Mouse (Mus musculus): Measurements from ENCODE around the gene Nectin3. TPM values are rescaled to one million over a fixed set of nuclear protein-coding genes. Genes with fewer than 3 reads are reported as not detected.
A peak's percentile ranks its signal among the peaks of the same experiment; 100 is the strongest.

The Nectin3 gene
- total and polyA plus RNA-seq, 2 experiments from 2014 or later: 29.4 to 38.4 TPM

- no peaks in the 10 kb centered on the region for H3K9me3 ChIP-seq (ENCODE audit: low read length)
- no peaks in the 10 kb centered on the region for H3K27me3 ChIP-seq (ENCODE audit: insufficient read depth, low read length)
- ATAC-seq (peak; percentile 34), DNase-seq (ENCODE audit: low spot score) (peak; percentile 66)
- no peaks in the 10 kb centered on the region for H3K36me3 ChIP-seq (ENCODE audit: insufficient read depth, low read length)
- peak overlapping the region; percentile 89 for H3K9ac ChIP-seq (replicated peaks; ENCODE audit: low read length)
- H3K4me1 ChIP-seq (ENCODE audit: insufficient read depth, low read length): peaks cover 5% of the 10 kb centered on the region; the same call in 1 of the 2 replicates
- no peak for TF ChIP-seq CTCF (IDR thresholded peaks at IDR 0.05; ENCODE audit: low read depth)
- H3K4me2 ChIP-seq (ENCODE audit: low read depth, low read length): peak overlapping the region; percentile 64
- WGBS: 0% methylated on average over 89 of the region's 96 CpGs
- H3K27ac ChIP-seq: peak overlapping the region; percentile 84
- peak overlapping the region; percentile 94 for H3K4me3 ChIP-seq (ENCODE audit: low read length)
These were observed 2.1 kb downstream of the Nectin3 start for GRCm38 (mm10) chr16:46496031-46496868.

GRCm38 (mm10) chr16:46495201-46495600, 3.1 kb downstream of the Nectin3 start:
- no peak overlapping the region for H3K27ac ChIP-seq
- DNase-seq (ENCODE audit: low spot score): peak; percentile 30
- TF ChIP-seq CTCF (IDR thresholded peaks at IDR 0.05; ENCODE audit: low read depth): no peak
- no peaks in the 10 kb centered on the region for H3K27me3 ChIP-seq (ENCODE audit: insufficient read depth, low read length)
- peak overlapping the region; percentile 94 for H3K4me3 ChIP-seq (ENCODE audit: low read length)
- H3K9ac ChIP-seq (replicated peaks; ENCODE audit: low read length): peak overlapping the region; percentile 89
- peaks cover 5% of the 10 kb centered on the region; the same call in 1 of the 2 replicates for H3K4me1 ChIP-seq (ENCODE audit: insufficient read depth, low read length)
- 13% methylated on average over 3 of the region's 3 CpGs for WGBS
- H3K36me3 ChIP-seq (ENCODE audit: insufficient read depth, low read length): no peaks in the 10 kb centered on the region
- H3K9me3 ChIP-seq (ENCODE audit: low read length): no peaks in the 10 kb centered on the region
- ATAC-seq: no peak
- peak overlapping the region; percentile 64 for H3K4me2 ChIP-seq (ENCODE audit: low read depth, low read length)

DNA sequence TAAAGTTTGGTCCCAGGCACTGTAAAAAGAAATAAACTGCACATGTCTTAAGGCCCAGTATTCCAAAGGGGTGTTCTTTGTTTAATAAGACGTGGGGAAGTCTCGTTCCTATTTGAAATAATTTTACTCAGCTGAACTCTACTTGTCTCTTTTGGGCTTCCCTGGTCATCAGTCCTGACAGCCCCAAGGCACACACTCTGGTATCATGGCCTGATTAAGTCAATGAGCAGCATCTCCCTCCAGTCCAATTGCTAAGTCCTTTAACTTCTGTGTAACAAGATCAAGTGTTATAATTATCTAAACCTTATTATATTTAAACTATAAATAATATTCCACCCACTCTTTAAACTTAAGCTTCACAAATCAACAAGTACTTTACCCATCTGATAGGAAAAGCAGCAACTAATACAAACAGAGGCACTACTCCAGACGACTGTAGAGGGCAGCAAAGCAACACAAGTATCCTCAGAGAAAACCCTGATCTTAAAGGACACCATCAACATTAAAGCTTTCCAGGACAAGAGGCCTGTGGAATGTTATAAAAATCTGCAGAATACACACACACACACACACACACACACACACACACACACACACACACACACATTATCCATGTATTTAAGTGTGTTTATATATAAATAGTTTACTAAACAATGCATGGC, 10.8 kb downstream of the Nectin3 start:
- ATAC-seq (peak; percentile 75), DNase-seq (ENCODE audit: low spot score) (peak; percentile 84)
- WGBS: 52% methylated on average over 3 of the region's 3 CpGs
- no peaks in the 10 kb centered on the region for H3K9me3 ChIP-seq (ENCODE audit: low read length)
- no peak overlapping the region for H3K9ac ChIP-seq (replicated peaks; ENCODE audit: low read length)
- no peak overlapping the region for H3K4me2 ChIP-seq (ENCODE audit: low read depth, low read length)
- no peaks in the 10 kb centered on the region for H3K27me3 ChIP-seq (ENCODE audit: insufficient read depth, low read length)
- no peak overlapping the region for H3K27ac ChIP-seq
- H3K36me3 ChIP-seq (ENCODE audit: insufficient read depth, low read length): no peaks in the 10 kb centered on the region
- peak; percentile 81 for TF ChIP-seq CTCF (IDR thresholded peaks at IDR 0.05; ENCODE audit: low read depth)
- no peak overlapping the region for H3K4me3 ChIP-seq (ENCODE audit: low read length)
- H3K4me1 ChIP-seq (ENCODE audit: insufficient read depth, low read length): no peaks in the 10 kb centered on the region

- H3K4me2 ChIP-seq (ENCODE audit: low read depth, low read length): no peak overlapping the region
- H3K27me3 ChIP-seq (ENCODE audit: insufficient read depth, low read length): no peaks in the 10 kb centered on the region
- no peak overlapping the region for H3K27ac ChIP-seq
- TF ChIP-seq CTCF (IDR thresholded peaks at IDR 0.05; ENCODE audit: low read depth): no peak
- no peaks in the 10 kb centered on the region for H3K36me3 ChIP-seq (ENCODE audit: insufficient read depth, low read length)
- DNase-seq (ENCODE audit: low spot score): no peak
- no peak overlapping the region for H3K9ac ChIP-seq (replicated peaks; ENCODE audit: low read length)
- no peaks in the 10 kb centered on the region for H3K9me3 ChIP-seq (ENCODE audit: low read length)
- WGBS: 79% methylated on average over 3 of the region's 3 CpGs
- H3K4me1 ChIP-seq (ENCODE audit: insufficient read depth, low read length): no peaks in the 10 kb centered on the region
- ATAC-seq: no peak
- no peak overlapping the region for H3K4me3 ChIP-seq (ENCODE audit: low read length)
These were observed 21.0 kb downstream of the Nectin3 start for GRCm38 (mm10) chr16:46477336-46477735.

GRCm38 (mm10) chr16:46451421-46451820, 46.9 kb downstream of the Nectin3 start:
- Histone ChIP-seq H3K27ac (no peak overlapping the region), H3K9me3 (ENCODE audit: low read length) (no peaks in the 10 kb centered on the region), H3K4me3 (ENCODE audit: low read length) (no peak overlapping the region), H3K4me2 (ENCODE audit: low read depth, low read length) (no peak overlapping the region), H3K4me1 (ENCODE audit: insufficient read depth, low read length) (no peaks in the 10 kb centered on the region), H3K36me3 (ENCODE audit: insufficient read depth, low read length) (peaks cover 7% of the 10 kb centered on the region; the same call in 1 of the 2 replicates), H3K9ac (replicated peaks; ENCODE audit: low read length) (no peak overlapping the region), H3K27me3 (ENCODE audit: insufficient read depth, low read length) (no peaks in the 10 kb centered on the region)
- ATAC-seq: no peak
- no peak for DNase-seq (ENCODE audit: low spot score)
- no peak for TF ChIP-seq CTCF (IDR thresholded peaks at IDR 0.05; ENCODE audit: low read depth)
- 80% methylated on average over 3 of the region's 3 CpGs for whole genome bisulfite sequencing

GRCm38 (mm10) chr16:46449013-46449412, 49.3 kb downstream of the Nectin3 start:
- Histone ChIP-seq H3K27me3 (ENCODE audit: insufficient read depth, low read length) (no peaks in the 10 kb centered on the region), H3K36me3 (ENCODE audit: insufficient read depth, low read length) (peaks cover 7% of the 10 kb centered on the region; the same call in 1 of the 2 replicates), H3K9me3 (ENCODE audit: low read length) (no peaks in the 10 kb centered on the region), H3K9ac (replicated peaks; ENCODE audit: low read length) (no peak overlapping the region), H3K4me2 (ENCODE audit: low read depth, low read length) (no peak overlapping the region), H3K27ac (no peak overlapping the region), H3K4me3 (ENCODE audit: low read length) (no peak overlapping the region), H3K4me1 (ENCODE audit: insufficient read depth, low read length) (no peaks in the 10 kb centered on the region)
- WGBS: 86% methylated on average over 6 of the region's 6 CpGs
- DNase-seq (ENCODE audit: low spot score) (no peak), ATAC-seq (no peak)
- no peak for TF ChIP-seq CTCF (IDR thresholded peaks at IDR 0.05; ENCODE audit: low read depth)

Measured in hindbrain, postnatal 0 days (tissue).